Mouse (Mus musculus): ENCODE measurements around the gene Smdt1. TPM values are rescaled to one million over a fixed set of nuclear protein-coding genes. Genes with fewer than 3 reads are reported as not detected.

Smdt1 gene
- total RNA-seq (2021): 100 to 1,000 TPM; 136 to 138 TPM

DNA sequence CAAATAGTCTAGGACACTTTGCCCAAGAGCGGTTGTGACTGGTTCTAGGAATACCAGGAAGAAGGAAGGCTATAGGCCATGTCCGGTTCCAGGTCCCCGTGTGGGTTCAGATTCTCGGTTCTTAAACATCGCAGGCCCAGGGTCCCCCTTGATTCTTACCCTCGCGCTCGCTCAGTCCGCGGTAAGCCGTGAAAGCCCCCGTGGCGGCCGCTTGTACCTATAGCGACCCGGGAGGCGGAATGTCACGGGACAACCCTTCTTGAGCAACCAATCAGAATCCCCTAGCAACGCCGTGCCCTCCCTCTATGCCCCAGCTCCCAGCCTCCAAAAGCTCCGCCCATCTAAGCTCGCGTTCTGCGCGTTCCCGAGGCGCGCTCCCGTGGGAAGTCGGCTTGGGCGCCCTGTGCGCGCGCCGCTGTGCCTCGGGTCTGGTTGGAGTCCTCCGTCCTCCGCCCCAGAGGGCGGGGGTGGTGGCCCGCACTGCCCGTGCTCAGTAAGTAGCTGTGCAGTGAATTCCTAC, at the start of gene Smdt1, which contains the start of the genes Naga and Pheta2:
TSS of gene Smdt1 (plus strand) at position 367 of the 520 bp plus-strand sequence.
TSS of gene Naga (minus strand) at position 333 of the 520 bp plus-strand sequence.
TSS of gene Pheta2 (plus strand) at position 350 of the 520 bp plus-strand sequence.
- DNase-seq (ENCODE audit: low spot score in 2 of 2): peak; percentile 92 to 96
- intact Hi-C loops (cut with DNase I): loop anchor here (5.0 kb wide), 1 partner anchor 61 kb away; no protein-coding TSS in a partner anchor

DNA sequence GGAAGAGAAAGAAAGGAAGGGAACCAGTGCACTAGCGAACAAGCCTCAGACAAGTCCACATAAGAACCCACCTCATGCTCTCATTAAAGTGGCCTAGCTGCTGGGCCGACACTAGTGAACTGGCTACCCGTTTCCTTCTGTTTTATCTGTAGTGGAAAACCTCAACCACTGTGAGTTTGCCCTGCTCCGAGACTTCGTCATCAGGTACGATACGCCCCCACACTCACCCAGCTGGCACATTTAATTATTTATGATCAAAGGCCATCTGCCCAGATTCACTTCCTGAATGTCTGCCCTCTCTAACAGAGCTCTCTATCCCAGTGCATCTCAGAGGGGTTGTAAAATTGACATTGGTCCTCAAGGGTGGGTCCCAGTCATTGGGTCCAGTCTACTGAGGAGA, 48.5 kb upstream of the Smdt1 start:
- no peak for DNase-seq (ENCODE audit: low spot score in 2 of 2)
- intact Hi-C loops (cut with DNase I): loop anchor here (10.0 kb wide), 1 partner anchor 125 kb away; no protein-coding TSS in a partner anchor

DNA sequence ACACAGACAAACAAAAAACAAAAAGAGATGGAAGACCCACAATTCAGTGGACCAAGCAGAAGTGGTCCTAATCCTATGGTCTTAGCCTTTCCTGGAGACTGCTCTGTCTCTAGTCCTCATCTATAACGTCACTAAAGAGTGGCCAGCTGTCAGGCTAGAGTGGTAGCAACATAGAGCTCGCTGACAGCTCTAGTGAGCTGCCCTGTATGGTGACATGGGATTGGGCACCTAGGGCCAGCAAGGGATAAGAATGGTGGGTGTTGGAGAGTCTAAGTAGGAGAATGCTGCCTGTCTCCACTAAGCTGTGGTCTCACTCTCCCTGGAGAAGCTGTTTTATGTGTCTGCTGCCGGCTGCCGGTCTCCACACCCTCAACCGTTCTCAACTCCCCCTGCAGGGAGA, 45.9 kb upstream of the Smdt1 start:
- intact Hi-C loops (cut with DNase I): loop anchor here (10.0 kb wide), 1 partner anchor 122 kb away; no protein-coding TSS in a partner anchor
- DNase-seq (ENCODE audit: low spot score in 2 of 2): no peak

DNA sequence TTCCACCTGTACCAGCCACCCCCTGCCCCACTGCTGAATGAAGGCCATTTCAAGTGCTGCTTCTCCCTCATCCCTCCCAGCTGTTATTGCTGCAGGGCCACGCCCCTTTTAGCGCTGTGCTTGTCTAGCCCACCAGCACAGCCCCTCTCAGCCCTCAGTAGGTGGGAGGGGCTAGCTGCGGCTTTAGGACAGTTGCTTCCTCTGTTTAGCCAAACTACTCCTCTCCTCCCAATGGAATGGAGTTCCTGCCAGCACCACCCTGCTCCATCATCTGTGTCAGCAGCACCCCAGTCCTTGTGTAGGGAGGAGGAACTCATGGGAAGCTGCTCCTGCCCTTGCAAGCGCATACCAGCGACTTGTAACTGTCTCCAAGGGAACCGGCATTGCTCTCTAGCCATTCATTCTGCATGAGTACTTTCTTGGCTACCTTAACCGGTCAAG, 45.5 kb upstream of the Smdt1 start:
- no peak for DNase-seq (ENCODE audit: low spot score in 2 of 2)
- intact Hi-C loops (cut with DNase I): loop anchor here (10.0 kb wide), 1 partner anchor 122 kb away; no protein-coding TSS in a partner anchor

- no peak for DNase-seq (ENCODE audit: low spot score in 2 of 2)
- intact Hi-C loops (cut with DNase I): loop anchor here (10.0 kb wide), 1 partner anchor 121 kb away; no protein-coding TSS in a partner anchor
Observed at GRCm38 (mm10) chr15:82294059-82294458, 44.7 kb upstream of the Smdt1 start.

DNA sequence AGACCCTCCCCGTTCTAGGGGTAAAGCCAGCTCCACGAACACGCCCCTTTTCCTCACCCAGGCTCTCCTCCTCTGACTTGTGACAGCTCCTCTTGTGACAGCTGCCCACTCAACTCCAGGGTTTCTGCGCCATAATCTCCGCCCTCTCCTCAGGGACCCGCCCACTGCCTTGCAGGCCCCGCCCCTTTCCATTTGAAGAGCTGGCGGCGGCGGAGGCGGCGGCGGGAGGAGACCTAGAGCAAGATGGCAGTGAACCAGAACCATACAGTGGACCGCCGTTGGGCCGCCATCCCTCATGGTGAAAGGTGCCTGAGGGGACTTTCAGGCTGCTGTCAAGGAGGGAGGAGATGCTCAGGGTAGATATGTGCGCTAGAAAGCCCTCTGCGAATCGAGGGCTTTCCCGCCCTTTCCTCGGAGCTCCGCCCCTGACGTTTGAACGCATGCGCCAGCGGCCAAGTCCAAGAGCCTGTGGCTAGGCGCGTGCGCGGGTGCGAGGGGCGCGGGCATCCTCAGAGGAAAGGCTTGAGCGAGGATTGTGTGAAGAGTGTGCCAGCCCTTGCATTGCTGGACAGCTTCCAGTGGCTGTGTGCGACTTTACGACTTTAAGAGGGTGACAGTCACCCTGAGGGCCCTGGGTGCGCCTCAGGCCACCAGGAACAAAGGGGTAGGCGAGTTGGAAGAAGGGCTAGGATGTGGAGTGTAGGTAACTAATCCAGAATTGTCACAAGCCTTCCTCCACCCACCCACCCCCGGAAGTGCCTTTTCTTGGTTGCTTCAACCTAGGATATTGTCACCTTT, 39.8 kb upstream of the Smdt1 start, which contains the start of gene Wbp2nl:
TSS of gene Wbp2nl (plus strand) at position 191 of the 798 bp plus-strand sequence.
- DNase-seq (ENCODE audit: low spot score in 2 of 2): no peak
- intact Hi-C loops (cut with DNase I): loop anchor here (10.0 kb wide), 1 partner anchor 116 kb away; no protein-coding TSS in a partner anchor

DNA sequence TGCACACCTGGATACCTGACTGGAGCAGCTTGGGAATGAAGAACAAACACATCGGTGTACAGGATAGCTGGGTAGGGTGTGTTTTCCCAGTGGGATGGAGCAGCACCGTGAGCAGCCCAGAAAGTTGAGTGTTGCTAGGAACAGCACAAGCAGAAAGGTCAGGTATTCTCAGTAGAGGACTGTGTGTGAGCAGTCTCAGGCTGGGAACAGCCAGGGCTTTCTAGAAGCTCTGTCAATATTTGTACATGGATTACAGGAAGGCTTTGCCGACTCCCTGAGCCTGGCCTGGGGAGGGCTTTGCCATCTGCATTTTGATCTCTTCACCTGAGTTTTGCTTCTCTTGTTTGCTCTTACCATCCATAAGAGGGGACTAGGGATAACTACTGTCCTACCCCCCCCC, 31.7 kb upstream of the Smdt1 start:
- no peak for DNase-seq (ENCODE audit: low spot score in 2 of 2)
- intact Hi-C loops (cut with DNase I): no loop called here

DNA sequence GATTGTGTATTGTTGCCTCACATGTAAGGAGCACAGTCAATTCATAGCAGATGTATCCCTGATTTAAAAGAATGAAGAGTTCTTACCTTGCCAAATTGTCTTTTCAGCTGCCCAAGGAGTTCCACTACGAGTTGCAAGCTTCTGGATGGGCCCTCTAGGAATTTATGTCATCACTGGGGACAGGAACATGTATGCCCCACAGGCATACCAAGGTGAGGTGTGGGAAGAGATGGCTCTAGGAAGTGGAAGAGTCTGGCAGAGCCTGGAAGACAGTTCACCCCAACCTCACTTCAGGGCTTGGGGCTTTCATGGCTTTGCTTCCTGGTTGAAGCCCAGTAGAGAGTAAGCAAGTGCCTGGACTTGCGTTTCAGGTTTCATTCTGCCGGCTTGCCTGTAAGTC, 30.3 kb upstream of the Smdt1 start:
- no peak for DNase-seq (ENCODE audit: low spot score in 2 of 2)
- intact Hi-C loops (cut with DNase I): no loop called here

DNA sequence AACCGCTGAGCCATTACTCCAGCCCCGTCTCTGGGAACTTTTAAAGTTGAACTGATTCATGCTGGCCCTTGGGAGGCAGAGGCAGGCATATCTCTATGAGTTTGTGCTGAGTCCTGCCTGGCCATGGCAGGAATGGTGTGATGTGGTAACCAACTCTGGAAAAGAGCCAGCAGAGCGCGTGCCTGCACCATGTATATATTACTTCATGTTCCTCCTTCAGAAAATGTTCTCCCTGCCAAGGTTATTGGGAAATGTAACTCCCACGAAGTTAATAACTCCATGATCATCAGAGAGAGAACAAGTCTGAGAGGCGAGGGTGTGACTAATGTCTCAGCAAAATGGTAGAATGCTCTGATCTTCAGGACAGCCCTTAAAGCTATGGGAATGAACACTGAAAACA, 20.9 kb upstream of the Smdt1 start:
- intact Hi-C loops (cut with DNase I): no loop called here
- no peak for DNase-seq (ENCODE audit: low spot score in 2 of 2)

- intact Hi-C loops (cut with DNase I): no loop called here
- no peak for DNase-seq (ENCODE audit: low spot score in 2 of 2)
Observed at GRCm38 (mm10) chr15:82319613-82320012, 19.1 kb upstream of the Smdt1 start.

GRCm38 (mm10) chr15:82322195-82322594, 16.6 kb upstream of the Smdt1 start:
- DNase-seq (ENCODE audit: low spot score in 2 of 2): no peak
- intact Hi-C loops (cut with DNase I): no loop called here

- intact Hi-C loops (cut with DNase I): no loop called here
- no peak for DNase-seq (ENCODE audit: low spot score in 2 of 2)
Observed at GRCm38 (mm10) chr15:82325382-82325781, 13.4 kb upstream of the Smdt1 start.

DNA sequence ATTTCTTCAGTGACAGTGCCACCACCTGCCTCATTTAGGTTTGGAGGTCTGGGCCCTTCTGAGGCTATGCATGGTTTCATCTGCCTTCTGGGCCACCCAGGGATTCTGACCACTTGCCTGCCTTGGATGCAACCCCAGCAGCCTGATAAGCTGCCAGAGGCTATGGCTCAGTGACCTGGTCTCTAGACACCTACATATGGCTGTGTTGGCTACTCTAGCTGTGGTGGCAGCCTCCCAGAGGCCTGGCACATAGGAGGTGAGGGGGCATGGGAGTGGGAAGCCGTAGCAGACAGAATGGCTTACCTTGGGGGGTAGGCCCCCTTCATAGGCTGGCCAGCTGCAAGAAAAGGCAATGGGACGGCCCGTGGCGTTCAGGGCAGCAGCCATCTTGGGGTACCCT, 3.6 kb upstream of the Smdt1 start:
- intact Hi-C loops (cut with DNase I): loop anchor here (5.0 kb wide), 1 partner anchor 58 kb away; no protein-coding TSS in a partner anchor
- no peak for DNase-seq (ENCODE audit: low spot score in 2 of 2)

DNA sequence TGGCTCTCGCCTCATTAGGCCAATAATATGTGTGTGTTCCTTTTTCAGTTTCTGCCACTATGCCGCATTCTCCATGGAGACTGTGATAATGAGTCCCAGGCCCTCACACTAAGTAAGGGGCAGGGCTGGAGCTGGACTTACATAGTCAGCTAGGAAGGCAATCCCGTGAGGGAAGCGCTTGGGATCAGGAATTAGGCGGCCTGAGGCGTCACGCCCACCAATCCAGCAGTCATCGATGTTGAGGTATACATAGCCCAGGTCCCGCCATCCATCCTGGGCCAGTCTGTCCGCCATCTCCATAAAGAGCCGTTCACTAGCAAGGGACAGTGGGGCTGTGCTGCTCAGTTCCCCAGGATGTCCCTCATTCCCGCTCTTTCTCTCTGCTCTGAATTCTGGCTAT, 2.1 kb upstream of the Smdt1 start:
- intact Hi-C loops (cut with DNase I): loop anchor here (5.0 kb wide), 1 partner anchor 59 kb away; no protein-coding TSS in a partner anchor

GRCm38 (mm10) chr15:82337875-82338274, 884 bp upstream of the Smdt1 start:
- no peak for DNase-seq (ENCODE audit: low spot score in 2 of 2)
- intact Hi-C loops (cut with DNase I): loop anchor here (5.0 kb wide), 1 partner anchor 61 kb away; no protein-coding TSS in a partner anchor

More for the DNA sequence above, 2.1 kb upstream of the Smdt1 start:
- no peak for DNase-seq (ENCODE audit: low spot score in 2 of 2)

GRCm38 (mm10) chr15:82339150-82339549, 391 bp downstream of the Smdt1 start:
- intact Hi-C loops (cut with DNase I): loop anchor here (5.0 kb wide), 1 partner anchor 62 kb away; no protein-coding TSS in a partner anchor
- DNase-seq (ENCODE audit: low spot score in 2 of 2): no peak

GRCm38 (mm10) chr15:82339634-82340254, 985 bp downstream of the Smdt1 start:
- intact Hi-C loops (cut with DNase I): loop anchor here (5.0 kb wide), 1 partner anchor 62 kb away; no protein-coding TSS in a partner anchor
- DNase-seq (ENCODE audit: low spot score in 2 of 2): no peak

DNA sequence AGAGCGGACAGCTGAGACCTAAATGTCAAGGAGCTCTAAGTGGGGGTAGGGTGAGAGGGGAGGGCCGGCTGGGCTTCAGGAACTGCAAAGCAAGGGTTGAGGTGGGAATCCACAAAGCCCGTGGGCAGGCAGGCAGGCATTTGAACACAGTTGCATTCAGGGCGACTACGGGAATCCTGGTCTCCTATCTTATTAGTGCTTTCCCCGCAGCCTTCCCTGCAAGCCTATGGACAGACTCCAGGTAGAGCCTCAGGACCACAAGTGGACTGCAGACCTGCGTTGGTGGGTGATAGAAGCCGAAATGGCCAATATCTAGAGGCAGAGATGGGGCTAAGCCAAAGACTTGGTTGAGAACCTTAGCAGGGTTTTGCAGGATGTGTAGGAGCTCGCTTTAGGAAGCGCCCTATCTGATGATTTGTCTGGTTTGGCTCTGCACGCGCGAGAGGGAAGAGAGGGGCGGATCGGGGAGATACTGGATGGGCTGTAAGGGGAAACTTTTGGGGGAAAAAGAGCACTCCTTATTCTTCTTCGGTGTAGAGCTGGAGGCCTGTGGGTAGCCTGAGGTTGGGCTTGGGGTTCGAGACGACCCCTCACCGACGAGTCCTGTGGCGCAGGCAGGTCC, 1.8 kb downstream of the Smdt1 start:
- DNase-seq (ENCODE audit: low spot score in 2 of 2): no peak
- intact Hi-C loops (cut with DNase I): no loop called here

DNA sequence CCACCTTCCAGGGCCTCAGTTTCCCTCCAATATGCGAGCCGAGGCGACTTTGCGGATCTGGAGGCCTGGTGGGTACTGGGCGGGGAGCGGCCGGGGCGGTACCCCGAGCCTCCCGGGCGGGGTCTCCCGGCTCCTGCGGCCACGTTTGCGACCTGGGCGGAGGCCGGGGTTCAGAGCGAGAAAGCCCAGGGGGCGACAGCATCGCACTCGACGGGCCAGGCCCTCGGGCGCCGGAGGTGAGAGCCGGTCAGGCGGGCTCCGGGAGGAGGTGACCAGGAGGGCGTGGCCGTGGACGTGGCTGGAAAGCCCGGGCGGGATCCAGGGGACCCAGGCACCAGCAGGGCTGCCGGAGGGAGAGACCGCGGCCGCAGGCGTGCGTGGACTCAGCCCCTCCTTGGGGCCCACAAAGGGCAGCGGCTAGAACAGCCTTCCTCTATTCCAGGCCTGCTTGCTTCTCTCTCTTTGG, 2.3 kb downstream of the Smdt1 start:
- no peak for DNase-seq (ENCODE audit: low spot score in 2 of 2)
- intact Hi-C loops (cut with DNase I): no loop called here

Measured in left cerebral cortex, postnatal 25 days (tissue).